Mouse (Mus musculus) liver, postnatal 0 days (tissue): Measurements from ENCODE around the gene Msh4. TPM values are rescaled to one million over a fixed set of nuclear protein-coding genes. Genes with fewer than 3 reads are reported as not detected.

ENCODE experiments used
- ATAC-seq: fragments of 200-750 bp; cut with Nextera tagmentation; 2 replicates; pipeline ENCODE4 v1.8.0; 2017; ENCODE audit warnings: mild to moderate bottlenecking, moderate library complexity
- DNase-seq: peaks from one replicate; pipeline ENCODE4 v3.0.0-alpha.2; 2016
- H3K27ac ChIP-seq: fragments of 300-500 bp; sonication (generic); 2 replicates; pipeline ENCODE4 v1.5.1; 2014; ENCODE audit warnings: antibody characterized with exemption, moderate library complexity, mild to moderate bottlenecking, low read depth
- H3K27me3 ChIP-seq: fragments of 300-500 bp; sonication (generic); 2 replicates; pipeline ENCODE4 v1.6.1; 2014; ENCODE audit warnings: low read length, control low read depth, mixed read lengths; ENCODE audit not compliant: insufficient read depth
- H3K36me3 ChIP-seq: fragments of 300-500 bp; sonication (generic); replicated peaks from 2 replicates; pipeline ENCODE4 v1.6.1; 2014; ENCODE audit warnings: mild to moderate bottlenecking, control low read depth, low read length, moderate library complexity, mixed read lengths; ENCODE audit not compliant: insufficient read depth
- H3K4me1 ChIP-seq: fragments of 300-500 bp; sonication (generic); 2 replicates; pipeline ENCODE4 v1.6.1; 2014; ENCODE audit warnings: antibody characterized with exemption, mild to moderate bottlenecking, control low read depth; ENCODE audit not compliant: insufficient read depth
- H3K4me2 ChIP-seq: fragments of 300-500 bp; sonication (generic); 2 replicates; pipeline ENCODE4 v1.6.1; 2014; ENCODE audit warnings: low read depth, mild to moderate bottlenecking, low read length, moderate library complexity, mixed read lengths
- H3K4me3 ChIP-seq: fragments of 300-500 bp; sonication (generic); 2 replicates; pipeline ENCODE4 v1.5.1; 2014; ENCODE audit warnings: low read depth, low read length
- H3K9ac ChIP-seq: fragments of 300-500 bp; sonication (generic); replicated peaks from 2 replicates; pipeline ENCODE4 v1.6.1; 2014; ENCODE audit warnings: mild to moderate bottlenecking, moderate library complexity
- H3K9me3 ChIP-seq: fragments of 300-500 bp; sonication (generic); 2 replicates; pipeline ENCODE4 v1.6.1; 2016; ENCODE audit warnings: mild to moderate bottlenecking, control low read depth, low read length, mixed read lengths
- CTCF ChIP-seq: sonication (generic); IDR thresholded peaks from 2 replicates; pipeline ENCODE4 v1.5.1; 2016; ENCODE audit warnings: antibody characterized with exemption, low read depth
- EP300 ChIP-seq: IDR thresholded peaks from 2 replicates; pipeline ENCODE4 v1.6.1; 2016; ENCODE audit warnings: antibody characterized with exemption, low read depth, mild to moderate bottlenecking
- WGBS: fragments of 180-500 bp; shearing (Covaris S2); extraction: QIAGEN DNeasy Blood & Tissue Kit; methylation state at CpG from one replicate; pipeline ENCODE4 v1.1.7; 2014; ENCODE audit not compliant: insufficient replicate concordance; 5-methylcytosine and 5-hydroxymethylcytosine counted together
- polyA plus RNA-seq: library from polyadenylated mRNA; unstranded; fragments of >200 nt; fragmentation: Nextera tagmentation; extraction: Ambion mirVana; gene quantifications from 2 replicates; pipeline ENCODE4 v1.2.1, GENCODE M21; 2015

Gene Msh4
- polyA plus RNA-seq, 1 experiment from 2014 or later, result not detected

DNA sequence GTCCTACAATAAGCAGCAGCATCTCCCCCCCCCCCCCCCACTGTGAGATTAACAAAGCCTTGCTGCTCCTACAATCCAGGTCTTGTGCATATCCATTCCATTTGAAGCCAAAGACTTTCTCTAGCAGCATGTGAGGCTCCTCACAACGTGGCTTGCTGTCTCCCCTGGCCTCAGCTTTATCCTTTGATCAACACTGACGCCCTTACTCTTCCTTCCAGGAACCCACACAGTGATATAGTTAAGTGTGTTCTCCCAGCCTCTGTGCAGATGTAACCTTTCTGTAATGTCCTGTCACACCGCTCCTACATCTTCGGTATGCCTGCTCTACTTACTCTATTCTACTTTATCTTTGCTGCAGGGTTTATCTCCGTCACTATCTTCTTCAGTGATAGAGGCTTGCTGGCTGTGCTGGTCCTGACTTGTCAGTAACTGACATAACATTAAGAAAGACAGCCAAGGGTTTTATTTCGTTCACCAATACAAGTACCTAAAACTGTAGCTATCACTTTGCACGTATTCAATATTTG is 58.7 kb downstream of the Msh4 start:
- Histone ChIP-seq H3K4me2 (no peak overlapping the region), H3K27me3 (no peaks in the 10 kb centered on the region), H3K27ac (no peak overlapping the region), H3K9me3 (no peaks in the 10 kb centered on the region), H3K9ac (no peak overlapping the region), H3K36me3 (no peaks in the 10 kb centered on the region), H3K4me3 (no peak overlapping the region), H3K4me1 (peaks cover 8% of the 10 kb centered on the region)
- TF ChIP-seq CTCF (no peak), EP300 (no peak)
- ATAC-seq (no peak), DNase-seq (no peak)
- 60% methylated on average over 7 of the region's 7 CpGs for WGBS

DNA sequence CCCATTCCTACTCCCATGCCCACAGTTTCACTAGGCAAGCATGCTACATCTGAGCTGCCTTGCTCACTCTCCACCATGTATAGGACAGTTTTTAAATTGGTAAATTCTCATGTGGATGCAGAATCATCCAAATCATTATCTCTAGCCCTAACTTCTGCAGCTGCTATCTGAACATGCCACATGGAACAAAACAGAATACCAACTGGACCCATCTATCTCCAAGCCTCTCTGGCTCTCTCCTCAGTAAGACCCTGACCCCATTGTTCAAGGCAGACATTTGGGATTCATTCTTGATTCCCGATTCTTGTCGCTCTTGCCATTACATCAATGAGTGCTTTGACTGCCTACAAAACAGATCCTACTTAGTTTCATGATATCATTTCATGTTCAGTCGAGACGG is 59.8 kb downstream of the Msh4 start:
- no peak overlapping the region for H3K27ac ChIP-seq
- DNase-seq, result no peak
- TF ChIP-seq CTCF (no peak), EP300 (no peak)
- H3K4me1 ChIP-seq, result peaks cover 8% of the 10 kb centered on the region
- no peak overlapping the region for H3K9ac ChIP-seq
- no peaks in the 10 kb centered on the region for H3K36me3 ChIP-seq
- WGBS, result 85% methylated on average over 4 of the region's 4 CpGs
- H3K4me2 ChIP-seq, result no peak overlapping the region
- no peak for ATAC-seq
- no peaks in the 10 kb centered on the region for H3K9me3 ChIP-seq
- no peak overlapping the region for H3K4me3 ChIP-seq
- no peaks in the 10 kb centered on the region for H3K27me3 ChIP-seq

DNA sequence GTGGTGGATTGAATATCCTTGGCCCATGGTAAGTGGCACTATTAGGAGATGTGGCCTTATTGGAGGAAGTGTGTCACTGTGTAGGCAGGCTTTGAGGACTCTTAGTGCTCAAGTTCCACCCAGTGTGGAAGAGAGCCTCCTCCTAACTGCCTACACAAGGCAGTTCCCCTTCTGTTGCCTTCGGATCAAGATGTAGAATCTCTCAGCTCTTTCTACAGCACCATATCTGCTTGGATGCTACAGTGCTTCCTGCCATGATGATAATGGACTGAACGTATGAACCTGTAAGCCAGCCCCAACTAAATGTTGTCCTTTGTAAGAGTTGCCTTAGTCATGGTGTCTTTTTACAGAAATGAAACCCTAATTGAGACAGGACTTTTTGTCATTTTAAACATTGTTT is 60.4 kb downstream of the Msh4 start:
- no peak for DNase-seq
- ATAC-seq, result no peak
- Histone ChIP-seq H3K27ac (no peak overlapping the region), H3K36me3 (no peaks in the 10 kb centered on the region), H3K4me3 (no peak overlapping the region), H3K4me1 (peaks cover 8% of the 10 kb centered on the region), H3K9ac (no peak overlapping the region), H3K4me2 (no peak overlapping the region), H3K27me3 (no peaks in the 10 kb centered on the region), H3K9me3 (no peaks in the 10 kb centered on the region)
- TF ChIP-seq EP300 (no peak), CTCF (no peak)
- WGBS, result 49% methylated on average over 2 of the region's 2 CpGs

DNA sequence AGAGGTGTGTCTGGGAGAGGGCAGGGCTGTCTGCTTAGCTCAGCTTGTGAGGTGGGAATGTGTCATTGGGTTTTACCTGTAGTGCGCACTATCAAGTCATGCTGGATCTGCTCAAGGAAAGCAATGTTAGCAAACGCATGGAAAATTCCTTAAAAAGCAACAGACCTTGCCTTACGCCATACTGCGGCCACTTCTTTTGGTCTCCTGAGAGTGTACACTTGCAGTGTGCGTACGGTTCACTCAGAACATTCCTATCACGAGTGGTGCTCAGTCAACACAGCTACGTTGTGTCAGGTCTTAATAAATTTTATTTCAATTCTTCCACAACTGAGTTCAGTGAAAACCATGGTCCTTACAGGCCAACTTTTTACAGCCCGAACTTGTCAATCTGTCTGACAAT is 61.2 kb downstream of the Msh4 start:
- Histone ChIP-seq H3K36me3 (no peaks in the 10 kb centered on the region), H3K4me3 (no peak overlapping the region), H3K4me2 (no peak overlapping the region), H3K27me3 (no peaks in the 10 kb centered on the region), H3K9ac (no peak overlapping the region), H3K27ac (no peak overlapping the region), H3K4me1 (peaks cover 8% of the 10 kb centered on the region), H3K9me3 (no peaks in the 10 kb centered on the region)
- TF ChIP-seq CTCF, result no peak
- TF ChIP-seq EP300, result no peak
- 91% methylated on average over 9 of the region's 9 CpGs for WGBS
- DNase-seq (no peak), ATAC-seq (no peak)

DNA sequence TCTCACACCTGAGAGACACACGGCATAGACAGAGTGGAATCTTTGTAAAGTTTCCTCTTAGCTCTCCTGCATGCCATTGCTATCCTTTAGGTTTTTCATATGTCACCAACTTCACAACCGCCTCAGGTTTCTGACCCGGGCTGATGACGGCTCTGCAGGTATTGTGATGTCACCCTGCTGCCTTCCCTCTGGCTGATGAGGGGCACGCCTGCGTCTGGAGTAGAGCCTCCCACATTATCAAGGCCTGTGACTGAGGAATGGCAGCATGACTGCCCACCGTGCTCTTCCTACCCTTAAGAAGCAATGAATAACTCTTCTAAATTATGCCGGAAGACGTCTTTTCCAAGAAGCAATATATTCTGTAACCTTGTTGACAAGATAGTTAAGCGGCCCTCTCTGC is 61.9 kb downstream of the Msh4 start, which contains the start of gene Asb17:
Asb17 (plus strand) TSS at position 180 of the 400 bp plus-strand sequence.
- no peak for TF ChIP-seq EP300
- no peak for TF ChIP-seq CTCF
- no peak for DNase-seq
- WGBS, result 91% methylated on average over 10 of the region's 10 CpGs
- no peak for ATAC-seq
- no peak within 1 kb of the TSS for H3K9ac ChIP-seq
- H3K4me1 ChIP-seq, result peaks cover 3% of the 10 kb centered on the region
- no peak within 1 kb of the TSS for H3K4me3 ChIP-seq
- H3K27me3 ChIP-seq, result no peaks in the 10 kb centered on the region
- H3K27ac ChIP-seq, result no peak within 1 kb of the TSS
- no peaks in the 10 kb centered on the region for H3K36me3 ChIP-seq
- H3K9me3 ChIP-seq, result no peaks in the 10 kb centered on the region
- H3K4me2 ChIP-seq, result no peak within 1 kb of the TSS

DNA sequence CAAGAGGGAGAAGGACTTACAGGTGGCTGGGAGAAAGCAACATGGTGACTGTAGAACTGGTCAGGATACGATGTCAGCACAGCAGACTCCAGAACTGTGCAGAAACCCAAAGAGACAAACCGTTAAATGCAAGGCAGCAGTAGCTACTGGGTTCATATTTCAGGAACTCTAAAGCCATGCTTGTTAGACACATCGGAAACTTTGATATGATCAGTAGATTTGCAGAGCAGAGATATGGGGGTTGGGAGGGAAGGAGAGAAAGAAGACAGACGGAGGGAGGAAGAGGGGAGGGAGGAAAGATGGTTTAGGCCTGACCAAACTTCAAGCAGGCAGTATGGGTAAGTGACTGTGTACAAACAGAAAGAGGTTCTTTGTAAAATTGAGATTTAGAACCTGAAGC is 68.3 kb downstream of the Msh4 start:
- Histone ChIP-seq H3K9me3 (no peaks in the 10 kb centered on the region), H3K9ac (no peak overlapping the region), H3K4me1 (peaks cover 3% of the 10 kb centered on the region), H3K4me2 (no peak overlapping the region), H3K4me3 (no peak overlapping the region), H3K36me3 (no peaks in the 10 kb centered on the region), H3K27me3 (no peaks in the 10 kb centered on the region), H3K27ac (no peak overlapping the region)
- no peak for TF ChIP-seq EP300
- no peak for TF ChIP-seq CTCF
- ATAC-seq (no peak), DNase-seq (no peak)
- 40% methylated on average over 4 of the region's 4 CpGs for WGBS

DNA sequence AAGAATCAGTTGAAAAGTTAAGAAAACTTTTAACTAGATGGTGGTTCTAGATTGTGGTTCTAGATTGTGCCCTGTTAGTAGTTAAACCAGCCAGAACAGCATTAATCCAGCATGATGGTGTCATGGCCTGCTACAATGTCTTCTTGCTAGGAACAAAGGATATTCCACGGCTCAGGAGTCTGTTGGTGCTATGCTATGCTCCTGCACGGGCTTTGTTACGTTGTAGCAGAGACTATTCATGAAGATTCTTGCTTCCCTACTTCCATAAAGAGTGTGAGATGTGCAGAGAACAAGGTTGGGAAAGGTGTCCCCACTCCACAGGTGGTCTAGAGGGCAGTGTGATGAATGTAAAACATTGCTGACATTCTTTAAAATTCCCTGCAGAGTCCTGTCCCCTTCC is 69.6 kb downstream of the Msh4 start:
- DNase-seq, result no peak
- no peak overlapping the region for H3K9ac ChIP-seq
- no peak overlapping the region for H3K27ac ChIP-seq
- peaks cover 15% of the 10 kb centered on the region for H3K4me1 ChIP-seq
- H3K36me3 ChIP-seq, result no peaks in the 10 kb centered on the region
- TF ChIP-seq CTCF (no peak), EP300 (no peak)
- H3K4me2 ChIP-seq, result no peak overlapping the region
- H3K4me3 ChIP-seq, result no peak overlapping the region
- H3K9me3 ChIP-seq, result no peaks in the 10 kb centered on the region
- 77% methylated on average over 3 of the region's 3 CpGs for WGBS
- H3K27me3 ChIP-seq, result no peaks in the 10 kb centered on the region
- ATAC-seq, result no peak
